Mouse (Mus musculus): ENCODE measurements around the gene Farp1. TPM values are rescaled to one million over a fixed set of nuclear protein-coding genes. Genes with fewer than 3 reads are reported as not detected.

Gene Farp1
- total RNA-seq, 2 experiments from 2014 or later, result not detected

DNA sequence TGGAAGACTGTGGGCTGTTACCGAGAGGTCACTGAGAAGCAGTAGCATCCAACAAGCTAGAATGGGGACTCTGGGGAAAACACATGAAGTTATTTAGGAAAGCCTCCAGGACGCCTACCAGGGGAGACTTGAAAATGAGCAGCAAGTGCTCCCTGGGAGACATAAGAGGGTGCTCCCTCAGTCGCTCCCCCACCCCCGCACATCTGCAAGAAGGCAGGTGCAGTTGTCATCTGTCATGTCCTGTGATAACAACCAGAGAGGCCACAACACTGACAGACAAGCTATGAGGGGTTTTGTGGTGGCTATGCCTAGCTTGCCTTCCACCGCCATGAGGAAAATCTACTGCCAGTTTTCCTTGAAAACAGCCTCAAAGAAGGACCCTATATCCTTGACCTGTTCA lies 287.1 kb downstream of the Farp1 start:
- no peak for ATAC-seq (replicated peaks; ENCODE audit: low FRiP score, poor library complexity, severe bottlenecking)

DNA sequence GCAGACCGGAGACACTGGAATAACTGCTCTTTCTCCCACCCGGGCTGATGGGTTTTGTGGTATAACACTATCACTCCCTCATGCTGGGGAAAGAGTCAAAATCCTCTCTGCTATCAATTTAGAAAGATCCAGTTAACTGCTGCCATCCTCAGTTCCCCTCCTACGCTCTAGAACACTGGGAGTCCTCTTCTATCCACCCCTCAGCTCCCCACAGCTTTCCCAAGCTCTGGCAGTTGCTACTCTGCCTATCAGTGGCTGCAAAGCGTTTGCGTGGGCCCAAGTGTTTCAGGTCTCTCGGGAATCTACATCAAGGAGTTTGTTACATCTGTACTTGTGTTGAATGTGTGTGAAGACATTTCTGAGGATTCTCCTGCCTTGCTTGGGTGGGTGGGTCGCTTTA lies 287.6 kb downstream of the Farp1 start:
- ATAC-seq (replicated peaks; ENCODE audit: low FRiP score, poor library complexity, severe bottlenecking), result no peak

DNA sequence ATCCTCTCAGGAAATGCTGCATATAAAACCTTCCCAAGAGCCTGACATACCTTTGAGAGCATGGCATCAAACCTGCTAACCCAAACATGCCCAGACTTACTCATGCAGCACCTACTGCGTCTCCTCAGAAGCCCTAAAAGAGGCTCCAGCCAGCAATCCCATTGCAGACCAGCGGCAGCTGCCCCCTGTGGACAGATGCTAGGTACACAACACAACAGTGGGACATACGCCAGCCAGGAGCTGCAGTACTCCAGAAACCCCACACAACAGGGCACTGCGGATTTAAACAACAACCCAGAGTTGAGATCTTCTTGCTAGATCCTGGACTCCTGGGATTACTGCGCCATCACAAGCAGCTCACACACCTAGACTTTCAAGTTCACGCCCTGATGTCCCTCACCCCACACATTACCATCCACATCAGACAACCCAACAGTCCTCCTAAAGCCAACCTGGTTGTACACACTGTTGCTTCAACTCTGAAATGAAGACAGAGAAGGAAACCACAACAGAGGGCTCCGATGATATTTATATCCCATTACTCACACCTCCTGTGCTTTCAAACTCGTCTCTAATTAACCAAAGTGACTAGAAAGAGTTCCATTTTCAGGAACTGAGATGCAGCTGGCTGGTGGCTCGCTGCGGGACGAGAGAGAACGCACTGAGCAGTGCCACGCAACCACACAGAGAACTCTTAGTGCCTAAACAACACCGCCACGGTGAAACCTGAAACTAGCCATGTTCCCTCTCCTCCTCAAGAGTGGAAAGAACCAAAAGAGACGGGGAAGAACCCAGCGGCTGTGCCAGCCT lies 289.7 kb downstream of the Farp1 start:
- no peak for ATAC-seq (replicated peaks; ENCODE audit: low FRiP score, poor library complexity, severe bottlenecking)

DNA sequence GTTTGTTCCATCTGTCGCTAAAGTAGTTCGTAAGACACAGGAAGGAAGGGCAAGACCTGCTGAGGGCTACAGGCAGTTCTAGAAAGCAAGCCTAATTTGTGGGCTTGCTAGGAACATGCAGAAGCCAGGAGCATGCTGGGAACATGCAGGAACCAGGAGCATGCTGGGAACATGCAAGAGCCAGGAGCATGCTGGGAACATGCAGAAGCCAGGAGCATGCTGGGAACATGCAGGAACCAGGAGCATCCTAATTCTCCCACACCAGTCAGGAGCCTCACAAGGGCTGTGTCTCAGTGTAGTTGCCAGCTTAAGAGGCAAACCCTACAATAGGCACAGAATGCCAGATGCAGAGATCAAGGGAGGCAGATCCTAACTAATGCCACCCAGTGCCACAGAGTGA lies 291.4 kb downstream of the Farp1 start:
- no peak for ATAC-seq (replicated peaks; ENCODE audit: low FRiP score, poor library complexity, severe bottlenecking)

DNA sequence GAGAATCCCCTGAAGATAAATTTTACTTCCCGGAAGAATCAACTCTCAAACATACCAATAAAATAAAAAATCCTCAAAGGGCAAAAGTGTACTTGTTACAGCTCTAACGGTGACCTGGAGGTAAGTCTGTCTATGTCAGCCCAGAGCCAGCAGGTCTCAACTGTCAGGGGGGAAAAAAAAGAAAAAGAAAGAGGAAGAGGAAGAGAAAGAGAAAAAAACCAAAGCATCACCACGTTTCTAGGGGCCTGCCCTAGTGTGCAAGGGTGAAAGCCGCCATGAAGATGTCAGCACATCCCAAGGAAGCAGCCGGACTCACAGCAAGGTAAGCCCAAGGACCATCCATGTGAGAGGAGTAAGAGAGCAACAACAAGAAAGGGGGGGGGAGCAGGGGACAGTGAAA lies 293.9 kb downstream of the Farp1 start:
- no peak for ATAC-seq (replicated peaks; ENCODE audit: low FRiP score, poor library complexity, severe bottlenecking)

DNA sequence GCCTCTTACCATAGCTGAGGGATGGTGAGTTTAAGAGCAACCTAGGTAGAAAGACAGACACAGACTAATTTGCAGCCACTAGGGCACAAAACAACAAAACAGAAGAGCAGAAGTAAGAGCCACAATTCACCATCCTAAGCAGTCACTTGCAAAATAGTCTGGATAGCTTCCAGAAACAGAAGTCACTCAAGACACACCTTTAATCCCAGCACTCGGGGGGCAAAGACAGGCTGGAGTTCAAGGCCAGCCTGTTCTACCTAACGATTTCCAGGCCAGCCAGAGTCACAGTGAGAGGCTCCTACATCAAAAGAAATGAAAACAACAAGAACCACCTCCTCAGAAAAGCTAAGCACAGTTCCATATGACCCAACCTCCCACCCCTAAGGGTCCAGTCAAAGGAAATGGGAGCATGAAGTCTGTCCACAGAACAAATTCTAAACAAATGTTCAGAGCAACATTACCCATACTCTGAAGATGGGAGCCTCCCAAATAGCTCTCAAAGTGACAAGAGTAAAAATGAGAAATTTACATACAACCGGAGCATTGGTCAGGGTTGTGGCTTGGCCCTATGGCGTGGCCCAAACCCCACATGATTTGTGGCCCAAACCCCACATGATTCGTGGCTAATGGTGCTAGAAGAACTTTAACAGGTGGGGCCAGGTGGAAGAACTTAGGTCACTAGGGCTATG lies 294.5 kb downstream of the Farp1 start:
- no peak for ATAC-seq (replicated peaks; ENCODE audit: low FRiP score, poor library complexity, severe bottlenecking)

DNA sequence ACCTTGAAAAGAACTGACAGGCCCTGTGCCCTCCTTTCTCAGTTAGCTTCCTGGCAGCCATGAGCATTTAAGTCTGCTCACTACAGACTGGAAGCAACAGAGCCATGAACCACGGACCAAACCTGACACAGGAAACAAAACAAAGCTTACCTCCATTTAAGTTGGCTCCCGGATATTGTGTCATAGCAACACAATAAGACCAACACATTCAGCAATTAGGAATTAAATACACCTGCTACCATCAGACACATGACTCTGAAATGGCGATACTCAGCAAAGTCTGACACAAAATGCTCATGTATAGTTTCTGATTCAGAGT lies 295.0 kb downstream of the Farp1 start:
- no peak for ATAC-seq (replicated peaks; ENCODE audit: low FRiP score, poor library complexity, severe bottlenecking)

Other genes with a start within 250 kb of the Farp1 start
- gene Ipo5, start 124.0 kb upstream of the Farp1 start, total RNA-seq (2015; ENCODE audit: low replicate concordance), result 38.1 and 38.2 TPM in 2 replicates
- 43.8 and 46.9 TPM in 2 replicates for gene Ipo5, start 124.0 kb upstream of the Farp1 start, total RNA-seq (2017; ENCODE audit: low replicate concordance)